Mouse (Mus musculus) macrophage (primary cell): ENCODE measurements around the gene Cd47. TPM values are rescaled to one million over a fixed set of nuclear protein-coding genes. Genes with fewer than 3 reads are reported as not detected.

Experiments used
- H3K27ac ChIP-seq: fragments of 350-480 bp; formaldehyde crosslinking; 2 replicates; pipeline ENCODE4 v1.9.0; 2021
- H3K36me3 ChIP-seq: fragments of 350-480 bp; formaldehyde crosslinking; 2 replicates; pipeline ENCODE4 v1.9.0; 2021; ENCODE audit errors: inconsistent target
- H3K4me3 ChIP-seq: fragments of 350-480 bp; formaldehyde crosslinking; 2 replicates; pipeline ENCODE4 v1.9.0; 2021; ENCODE audit errors: inconsistent target
- H3K79me2 ChIP-seq: fragments of 350-480 bp; formaldehyde crosslinking; 2 replicates; pipeline ENCODE4 v1.9.0; 2021; ENCODE audit errors: inconsistent target
- WGBS: methylation state at CpG from one replicate; pipeline ENCODE4 v1.1.7; 2026; ENCODE audit warnings: inconsistent platforms; ENCODE audit not compliant: missing documents; 5-methylcytosine and 5-hydroxymethylcytosine counted together
- polyA plus RNA-seq: library from polyadenylated mRNA; stranded (reverse); fragments of 250-400 nt; gene quantifications from 3 replicates; pipeline ENCODE4 v1.2.4, GENCODE M21; 2018; ENCODE audit warnings: inconsistent platforms

The Cd47 gene
- polyA plus RNA-seq, 1 experiment from 2014 or later: 220 TPM

DNA sequence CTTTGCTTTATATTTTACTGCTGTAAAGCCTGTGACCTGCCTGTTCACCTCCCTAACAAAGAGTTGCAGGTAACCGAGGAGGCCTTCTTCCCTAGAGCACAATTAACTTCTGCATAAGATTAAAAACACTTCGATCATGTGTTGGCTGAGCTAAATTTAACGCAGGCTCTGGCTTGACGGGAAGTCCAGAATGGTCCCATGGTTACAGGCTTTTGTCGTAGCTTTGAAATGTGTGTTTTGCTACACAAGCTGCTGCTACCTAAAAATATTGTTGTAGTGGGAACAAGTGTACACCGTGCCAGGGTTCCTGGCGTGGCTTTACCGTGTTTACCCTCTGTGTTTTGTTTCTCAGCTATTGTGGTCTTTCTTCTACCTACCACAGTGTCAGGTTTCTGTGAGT is 109.2 kb downstream of the Cd47 start:
- Histone ChIP-seq H3K27ac (no peak overlapping the region), H3K4me3 (no peak overlapping the region), H3K79me2 (peaks cover 48% of the 10 kb centered on the region; the same call in 1 of the 2 replicates), H3K36me3 (peaks cover 48% of the 10 kb centered on the region; the same call in 1 of the 2 replicates)
- 62% methylated on average over 8 of the region's 8 CpGs for WGBS

DNA sequence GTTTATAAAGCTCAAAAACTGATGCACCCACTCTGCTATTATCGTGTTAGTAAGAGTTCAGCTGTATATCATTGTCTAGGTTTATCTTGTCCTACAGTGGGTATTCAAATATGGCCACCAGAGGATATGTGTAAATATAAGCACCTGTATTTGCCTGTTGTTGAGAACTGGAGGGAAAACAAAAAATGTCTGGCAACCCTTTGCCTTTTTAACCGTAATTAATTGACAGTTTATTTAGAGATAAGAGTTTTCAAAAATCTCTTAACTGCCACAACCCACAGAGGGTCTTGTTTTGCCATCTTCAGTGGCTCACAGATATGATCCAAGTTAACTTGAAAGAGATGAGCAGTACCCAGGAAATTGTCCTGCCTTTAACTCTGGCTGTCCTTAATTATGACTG is 113.8 kb downstream of the Cd47 start:
- 88% methylated on average over 2 of the region's 2 CpGs for WGBS
- Histone ChIP-seq H3K4me3 (no peak overlapping the region), H3K79me2 (peaks cover 4% of the 10 kb centered on the region; the same call in 1 of the 2 replicates), H3K27ac (no peak overlapping the region), H3K36me3 (peaks cover 21% of the 10 kb centered on the region; the same call in 1 of the 2 replicates)

DNA sequence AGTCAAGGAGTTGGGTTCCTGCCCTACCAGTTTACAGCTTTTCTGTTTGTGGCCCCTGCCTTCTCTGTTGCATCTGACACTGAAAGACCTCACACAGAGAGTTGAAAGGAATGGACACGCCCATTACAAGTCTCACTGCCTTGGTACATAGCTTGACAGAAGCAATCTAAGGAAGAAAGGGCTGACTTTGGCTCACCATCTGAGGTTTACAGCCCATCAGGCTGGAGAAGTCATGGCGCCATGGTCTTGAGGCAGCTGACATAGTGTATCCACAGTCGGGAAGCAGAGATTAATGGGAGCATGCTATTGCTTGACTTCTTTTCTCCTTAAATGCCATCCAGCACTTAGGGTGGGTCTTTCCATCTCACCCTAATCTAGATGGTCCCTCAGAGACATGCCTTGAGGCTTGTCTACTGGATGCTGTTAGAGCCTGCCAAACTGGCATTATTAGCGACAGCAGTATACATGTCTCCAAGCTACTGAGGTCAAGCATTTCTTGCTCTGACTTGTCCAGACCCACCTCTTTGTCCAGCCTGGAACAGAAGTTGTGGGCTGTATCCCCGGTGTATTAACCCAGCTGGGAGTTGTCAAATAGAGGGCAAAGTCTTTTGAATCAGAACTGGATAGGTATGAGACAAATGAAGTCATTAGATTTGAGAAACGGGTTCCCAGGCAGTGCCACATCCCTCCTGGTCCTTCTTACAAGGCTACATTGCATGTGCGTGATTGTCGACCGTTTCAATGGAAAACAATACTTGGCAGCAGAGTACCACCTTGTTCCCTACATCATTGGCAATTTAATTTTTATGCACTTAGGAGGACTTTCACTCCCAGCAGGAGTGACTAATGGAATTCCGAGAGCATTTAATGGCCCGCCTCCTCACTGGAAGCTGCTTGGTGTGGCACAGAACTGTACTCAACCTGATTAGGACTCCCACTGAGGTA is 115.5 kb downstream of the Cd47 start:
- Histone ChIP-seq H3K27ac (no peak overlapping the region), H3K79me2 (no peaks in the 10 kb centered on the region), H3K36me3 (peaks cover 17% of the 10 kb centered on the region; the same call in 1 of the 2 replicates), H3K4me3 (no peak overlapping the region)
- WGBS: 92% methylated on average over 9 of the region's 11 CpGs

DNA sequence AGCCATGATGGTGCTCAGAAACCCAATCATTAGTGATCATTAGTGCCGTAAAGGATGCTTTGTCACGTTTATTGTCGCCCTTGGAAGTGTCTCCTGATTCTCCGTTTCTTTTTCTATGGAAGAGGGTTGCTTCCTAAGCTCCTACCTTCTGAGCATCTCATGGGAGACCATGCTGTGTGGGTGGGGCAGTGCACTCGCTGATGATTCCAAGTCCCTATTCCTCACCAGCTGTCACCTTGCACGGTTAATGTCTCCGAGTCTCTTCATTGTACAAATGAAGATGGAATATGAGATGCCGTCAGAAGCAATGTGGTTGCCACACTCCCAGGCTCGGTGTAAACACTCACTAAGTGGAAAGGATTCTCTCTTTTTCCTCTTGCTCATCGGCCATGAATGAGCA is 119.9 kb downstream of the Cd47 start:
- Histone ChIP-seq H3K27ac (no peak overlapping the region), H3K4me3 (no peak overlapping the region), H3K36me3 (no peaks in the 10 kb centered on the region), H3K79me2 (no peaks in the 10 kb centered on the region)
- WGBS: 94% methylated on average over 10 of the region's 10 CpGs

DNA sequence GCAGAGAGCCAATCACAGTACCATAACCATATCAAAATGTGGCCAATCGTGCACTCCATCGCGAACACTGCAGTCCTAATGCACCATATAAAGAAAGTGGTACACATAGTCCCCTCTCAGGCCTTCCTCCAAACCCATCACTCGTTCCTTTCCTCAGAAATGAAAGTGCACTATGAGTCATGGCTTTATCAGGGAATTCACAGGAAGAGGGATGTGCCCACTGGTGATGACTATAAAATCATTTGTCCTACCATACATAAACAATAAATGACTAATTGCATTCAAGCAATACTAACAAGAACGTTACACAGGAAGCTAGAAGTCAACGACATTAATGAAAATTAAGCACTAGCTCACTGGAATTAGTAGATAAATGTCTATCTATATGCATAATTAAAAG is 121.3 kb downstream of the Cd47 start:
- no peak overlapping the region for H3K4me3 ChIP-seq
- WGBS: 92% methylated on average over 6 of the region's 6 CpGs

DNA sequence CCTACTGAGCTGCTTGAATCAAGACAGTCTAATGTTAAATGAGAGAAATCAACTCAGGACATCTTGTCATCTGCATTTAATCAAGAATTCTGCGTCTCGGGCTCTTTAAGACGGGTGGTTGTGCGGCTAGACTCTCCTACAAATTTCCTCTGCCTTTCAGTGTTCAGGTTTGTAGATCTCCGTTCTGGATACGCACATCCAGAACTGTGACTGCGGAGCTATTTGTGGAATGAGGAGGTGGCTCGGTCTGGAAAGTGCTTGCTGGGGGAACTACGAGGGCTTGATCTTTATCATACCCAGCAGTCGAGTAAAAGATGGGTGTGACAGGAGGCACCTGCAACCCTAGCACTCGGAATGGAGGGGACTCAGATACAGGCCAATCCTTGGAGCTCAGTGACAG is 121.8 kb downstream of the Cd47 start:
- Histone ChIP-seq H3K4me3 (no peak overlapping the region), H3K79me2 (no peaks in the 10 kb centered on the region), H3K27ac (no peak overlapping the region), H3K36me3 (no peaks in the 10 kb centered on the region)
- 88% methylated on average over 11 of the region's 11 CpGs for WGBS

More for the DNA sequence above, 121.3 kb downstream of the Cd47 start:
- H3K79me2 ChIP-seq: no peaks in the 10 kb centered on the region
- H3K36me3 ChIP-seq: no peaks in the 10 kb centered on the region
- no peak overlapping the region for H3K27ac ChIP-seq

DNA sequence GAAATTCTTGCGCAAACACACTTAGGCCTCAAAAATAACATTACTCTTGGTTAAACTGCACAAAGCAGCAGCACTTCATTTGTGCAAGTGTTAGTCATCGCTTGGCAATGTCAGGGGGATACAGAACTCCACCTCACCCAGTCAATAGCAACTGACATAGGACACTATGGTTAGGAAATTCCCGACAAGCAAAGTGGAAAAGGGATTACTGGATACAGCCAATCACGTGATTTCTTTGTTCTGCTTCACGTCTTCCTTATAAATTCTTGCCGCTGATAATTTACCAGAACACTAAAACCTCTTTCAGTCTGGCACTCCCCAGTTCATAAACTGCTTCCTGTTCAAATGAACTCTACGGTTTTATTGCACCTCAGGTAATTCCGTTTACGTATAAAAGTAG is 123.4 kb downstream of the Cd47 start:
- no peaks in the 10 kb centered on the region for H3K36me3 ChIP-seq
- H3K79me2 ChIP-seq: no peaks in the 10 kb centered on the region
- 91% methylated on average over 9 of the region's 9 CpGs for WGBS

DNA sequence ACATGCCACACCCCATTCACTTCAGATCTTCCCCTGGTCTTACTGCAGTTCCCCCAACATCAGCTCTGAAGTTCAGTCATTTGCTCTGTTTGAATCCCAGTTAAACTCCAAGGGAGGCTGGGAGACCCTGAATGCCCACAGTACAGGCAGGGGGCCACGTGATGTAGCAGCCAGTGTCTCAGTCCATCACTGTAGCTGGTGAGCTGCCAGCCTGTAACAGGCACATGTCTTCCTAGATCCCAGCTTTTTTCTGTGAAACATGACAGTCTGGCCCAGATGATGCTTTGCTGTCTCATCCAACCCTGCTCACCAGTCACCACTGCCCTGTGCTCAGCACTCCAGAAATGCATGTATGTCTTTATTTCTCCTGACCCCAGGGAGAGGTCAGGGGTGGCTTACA is 124.6 kb downstream of the Cd47 start:
- Histone ChIP-seq H3K27ac (no peak overlapping the region), H3K4me3 (no peak overlapping the region), H3K36me3 (no peaks in the 10 kb centered on the region), H3K79me2 (no peaks in the 10 kb centered on the region)
- 92% methylated on average over 1 of the region's 1 CpGs for whole genome bisulfite sequencing

More for the DNA sequence above, 123.4 kb downstream of the Cd47 start:
- Histone ChIP-seq H3K27ac (no peak overlapping the region), H3K4me3 (no peak overlapping the region)

DNA sequence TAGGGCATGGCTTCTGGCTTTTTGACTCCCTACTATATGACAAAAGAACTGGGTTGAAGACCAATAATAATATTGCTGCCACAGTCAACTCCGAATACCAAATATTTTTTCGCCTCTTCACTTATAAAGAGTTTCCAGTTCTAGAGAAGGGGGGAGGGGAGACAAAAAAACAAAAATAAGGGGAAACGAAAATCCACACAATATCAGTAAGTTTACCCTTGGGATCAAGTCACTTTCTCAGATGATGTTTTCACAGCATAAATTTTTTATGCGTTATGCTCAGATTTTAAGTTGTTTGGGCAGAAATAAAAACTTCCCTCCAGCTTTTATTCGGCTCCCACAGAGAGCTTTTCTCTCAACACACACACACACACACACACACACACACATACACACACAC is 132.9 kb downstream of the Cd47 start:
- no peak overlapping the region for H3K27ac ChIP-seq
- no peaks in the 10 kb centered on the region for H3K79me2 ChIP-seq
- H3K4me3 ChIP-seq: no peak overlapping the region
- H3K36me3 ChIP-seq: no peaks in the 10 kb centered on the region
- WGBS: 91% methylated on average over 5 of the region's 5 CpGs

DNA sequence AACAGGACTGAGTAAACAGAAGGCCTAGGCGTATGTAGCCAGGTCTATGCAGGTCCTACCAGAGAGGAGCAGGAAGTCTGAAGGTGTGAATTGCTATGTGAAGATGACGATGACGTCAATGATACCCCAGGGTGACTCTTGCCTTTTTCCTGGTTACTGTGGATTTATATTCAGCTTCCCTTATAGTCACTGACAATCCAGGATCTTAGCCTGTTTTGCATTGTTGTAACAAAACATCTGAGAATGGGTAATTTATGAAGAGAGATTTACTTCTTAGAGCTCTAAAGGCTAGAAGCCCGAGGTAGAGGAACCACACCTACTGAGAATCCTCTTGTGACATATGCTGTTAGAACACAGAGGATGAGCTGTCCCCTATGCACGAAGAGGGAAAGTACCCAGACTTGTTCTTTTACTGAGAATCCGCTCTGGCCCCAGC is 135.7 kb downstream of the Cd47 start:
- Histone ChIP-seq H3K36me3 (no peaks in the 10 kb centered on the region), H3K4me3 (no peak overlapping the region), H3K27ac (no peak overlapping the region), H3K79me2 (no peaks in the 10 kb centered on the region)
- WGBS: 96% methylated on average over 6 of the region's 6 CpGs

DNA sequence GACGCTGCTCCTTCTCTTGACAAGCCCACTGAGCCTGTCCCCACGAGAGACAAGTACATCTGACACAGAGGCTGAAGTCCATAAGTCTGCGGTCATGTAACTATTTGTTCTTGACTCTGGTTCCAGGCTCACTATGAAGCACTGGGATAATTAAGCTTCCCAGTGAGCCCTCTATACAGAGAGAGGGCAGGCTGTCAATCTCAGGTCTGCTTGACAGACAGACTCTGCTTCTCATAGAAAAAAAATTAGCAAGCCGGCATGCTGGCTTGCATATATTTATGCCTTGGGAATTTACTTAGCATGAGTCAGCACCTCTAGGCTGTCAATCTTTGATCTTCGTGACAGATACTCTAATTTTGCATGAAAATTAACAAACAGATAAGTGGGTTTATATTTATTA is 136.5 kb downstream of the Cd47 start:
- 64% methylated on average over 5 of the region's 5 CpGs for WGBS
- H3K79me2 ChIP-seq: no peaks in the 10 kb centered on the region
- H3K36me3 ChIP-seq: no peaks in the 10 kb centered on the region
- H3K27ac ChIP-seq: no peak overlapping the region
- H3K4me3 ChIP-seq: no peak overlapping the region

DNA sequence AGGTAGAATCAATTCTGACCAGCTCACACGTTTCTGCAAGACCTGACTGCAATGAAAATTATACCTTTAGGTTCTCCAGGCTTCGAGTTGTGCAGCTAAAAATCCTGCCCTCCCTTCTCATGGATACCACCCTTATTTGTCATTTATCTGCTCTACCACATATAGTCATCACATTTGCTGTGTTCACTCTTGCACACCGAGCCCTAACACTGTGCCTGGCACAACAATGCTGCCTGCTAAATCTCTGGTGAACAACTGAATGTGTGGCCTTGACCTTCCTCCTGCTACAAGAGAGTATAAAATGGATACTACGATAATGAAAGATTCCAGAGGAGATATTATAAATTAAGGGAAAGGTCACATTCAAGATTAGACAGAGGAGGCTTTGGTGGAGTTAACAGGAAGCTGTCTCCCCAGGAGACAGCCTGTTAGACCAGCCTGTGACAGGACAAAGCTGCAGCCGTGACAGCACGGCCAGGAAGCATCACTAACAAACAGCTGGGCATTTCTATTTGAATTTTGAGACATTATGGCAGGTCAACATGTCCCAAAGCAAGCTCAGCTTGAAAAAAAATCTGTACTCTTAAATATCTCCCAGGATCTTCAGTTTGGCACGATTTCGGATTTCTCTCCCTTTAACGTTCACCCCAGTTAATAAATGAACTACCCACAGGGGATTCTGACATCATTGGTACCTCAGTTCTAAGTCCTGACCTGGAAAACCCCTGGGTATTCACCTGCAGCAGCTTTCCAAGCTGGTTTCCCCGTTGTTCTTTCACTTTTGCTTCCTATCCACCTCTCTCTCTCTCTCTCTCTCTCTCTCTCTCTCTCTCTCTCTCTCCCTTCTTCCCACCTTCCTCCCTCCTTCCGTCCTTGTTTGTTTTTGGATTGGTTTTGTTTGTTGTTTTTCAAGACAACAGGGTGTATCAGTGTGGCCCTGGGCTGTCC is 137.2 kb downstream of the Cd47 start:
- WGBS: 47% methylated on average over 11 of the region's 11 CpGs
- Histone ChIP-seq H3K79me2 (no peaks in the 10 kb centered on the region), H3K36me3 (no peaks in the 10 kb centered on the region), H3K27ac (no peak overlapping the region), H3K4me3 (no peak overlapping the region)

DNA sequence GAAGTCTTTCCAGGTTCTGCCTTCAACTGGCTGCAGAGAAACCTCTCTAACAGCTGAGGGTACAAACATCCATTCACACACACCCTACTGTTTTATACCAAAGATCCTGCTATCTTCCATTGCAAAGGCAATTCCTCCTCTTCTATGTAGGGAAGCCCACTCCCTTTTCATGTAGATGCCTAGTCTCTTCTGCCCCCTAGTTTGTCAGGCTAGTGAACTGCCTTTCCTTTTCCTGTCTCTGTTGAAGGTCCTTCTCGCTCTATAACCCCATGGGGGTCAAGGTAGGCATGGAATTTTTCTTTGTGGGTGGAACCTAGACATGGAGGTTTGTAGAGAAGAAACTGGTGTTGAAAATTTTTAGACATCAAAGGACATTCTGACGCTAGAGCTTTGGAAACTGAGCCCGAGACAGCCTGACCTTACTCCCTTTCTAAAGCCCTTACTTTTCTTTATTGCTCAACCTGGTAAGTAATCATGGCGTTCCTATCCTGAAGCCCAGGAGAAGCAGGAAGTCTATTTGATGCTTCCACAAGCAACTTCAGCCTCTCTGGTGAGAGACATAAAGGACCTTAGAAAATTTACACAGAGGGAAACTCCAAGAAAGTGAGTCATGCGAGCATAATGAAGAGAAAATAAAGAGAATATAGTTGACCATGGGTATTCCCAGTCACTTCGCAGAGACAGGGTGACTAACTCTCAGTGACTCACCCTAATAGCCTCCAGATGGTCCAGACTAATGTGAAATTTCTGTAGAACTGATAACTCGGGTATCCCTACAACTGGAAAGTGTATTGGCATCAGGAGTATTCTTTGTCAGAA is 138.4 kb downstream of the Cd47 start:
- WGBS: 83% methylated on average over 7 of the region's 7 CpGs
- Histone ChIP-seq H3K4me3 (no peak overlapping the region), H3K79me2 (no peaks in the 10 kb centered on the region), H3K27ac (no peak overlapping the region), H3K36me3 (no peaks in the 10 kb centered on the region)

DNA sequence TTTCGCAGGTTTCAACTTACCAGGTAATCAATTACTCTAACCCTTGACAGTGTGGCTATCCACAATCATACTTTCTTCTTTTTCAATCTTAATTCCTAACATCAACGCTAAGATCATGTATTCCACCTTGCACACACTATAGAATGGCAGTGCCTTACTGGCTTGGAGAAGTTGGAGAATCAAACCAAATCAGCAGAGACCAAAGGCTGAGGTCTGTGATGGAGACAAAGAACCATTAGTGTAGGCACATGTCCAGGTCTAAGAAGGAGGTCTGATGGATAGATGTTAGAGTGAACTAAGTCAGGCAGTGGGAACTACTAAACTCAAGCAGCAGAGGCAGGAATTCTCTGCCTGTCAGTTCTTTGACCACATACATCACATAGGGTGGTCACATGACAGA is 139.0 kb downstream of the Cd47 start:
- no peak overlapping the region for H3K4me3 ChIP-seq
- H3K27ac ChIP-seq: no peak overlapping the region
- no peaks in the 10 kb centered on the region for H3K79me2 ChIP-seq
- WGBS: 100% methylated on average over 2 of the region's 2 CpGs
- no peaks in the 10 kb centered on the region for H3K36me3 ChIP-seq
